Mouse (Mus musculus) layer of hippocampus, adult 9-10 months (tissue): ENCODE data around the gene 1700001P01Rik.

Source experiments
- DNase-seq: peaks from one replicate; pipeline ENCODE4 v3.0.0; 2022; ENCODE audit warnings: low spot score

Gene 1700001P01Rik

DNA sequence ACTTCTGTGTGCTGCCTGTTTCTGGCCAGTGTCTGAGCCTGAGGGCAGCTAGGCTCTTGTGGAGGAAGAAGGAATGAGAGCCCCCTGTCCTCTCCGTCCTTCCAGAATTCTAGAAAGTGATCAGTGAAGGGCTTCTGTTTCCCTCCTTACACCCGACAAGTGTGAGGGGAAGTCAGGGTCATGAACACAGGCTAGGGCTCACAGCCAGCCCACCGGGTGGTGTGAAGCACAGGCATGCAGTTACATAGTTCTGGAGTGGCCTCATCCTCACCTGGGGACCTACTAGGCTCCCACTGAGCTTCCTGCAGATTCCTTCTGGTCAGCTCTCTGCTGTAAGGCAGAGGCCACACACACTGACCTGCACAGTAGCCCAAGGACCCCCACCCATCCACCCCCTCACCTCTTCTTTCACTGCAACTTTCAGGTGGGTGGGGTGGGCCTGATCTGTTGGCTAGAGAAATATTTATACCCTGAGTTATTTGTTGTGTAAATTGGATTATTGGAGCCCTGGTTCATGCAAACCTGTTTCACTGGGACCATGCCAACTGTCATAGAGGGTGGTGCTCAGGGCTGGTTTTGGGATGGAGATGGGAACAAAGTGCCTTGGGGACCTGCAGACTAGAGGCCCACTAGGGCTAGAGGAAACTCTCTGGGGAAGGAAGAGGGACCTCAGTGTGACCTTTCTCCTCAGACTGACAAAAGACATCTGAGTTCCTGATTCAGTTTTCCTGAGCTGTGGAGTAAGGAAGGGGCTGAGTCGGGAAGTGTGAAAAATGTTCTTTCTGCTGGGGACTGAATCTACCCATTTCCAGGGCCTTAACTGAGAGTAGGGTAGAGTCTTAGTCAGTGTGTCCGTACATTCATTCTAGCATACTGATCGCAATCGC, 33.8 kb upstream of the 1700001P01Rik start:
- DNase-seq = no peak

DNA sequence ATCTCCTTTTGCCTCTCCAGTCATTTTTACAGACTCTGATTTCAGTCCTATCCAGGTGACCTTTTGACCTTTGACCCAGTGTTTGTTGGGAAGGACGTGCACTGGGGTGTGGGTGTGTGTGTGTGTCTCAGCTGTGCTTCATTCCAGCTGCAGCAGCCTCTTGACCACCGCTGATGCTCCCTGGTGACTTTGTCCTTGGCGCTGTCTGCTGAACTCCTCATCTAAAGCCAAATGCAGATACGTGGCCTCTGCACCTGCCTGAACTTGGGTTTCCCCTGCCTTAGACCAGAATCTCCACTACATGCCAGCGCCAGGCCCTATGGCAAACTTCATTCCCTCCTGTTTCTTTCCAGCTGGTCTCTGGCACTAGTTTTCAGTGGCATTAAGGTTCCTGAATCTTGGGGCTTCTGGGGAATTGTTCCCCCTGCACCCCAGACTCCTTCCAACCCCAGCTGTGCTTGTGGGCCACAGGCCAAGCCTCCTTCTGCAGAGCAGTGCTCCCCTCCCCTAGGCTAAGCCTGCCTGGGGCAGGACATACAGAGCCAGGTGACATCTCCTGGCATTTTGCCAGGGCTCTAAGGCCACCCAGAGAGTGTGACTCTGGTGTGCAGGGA, 33.0 kb upstream of the 1700001P01Rik start:
- DNase-seq = no peak

DNA sequence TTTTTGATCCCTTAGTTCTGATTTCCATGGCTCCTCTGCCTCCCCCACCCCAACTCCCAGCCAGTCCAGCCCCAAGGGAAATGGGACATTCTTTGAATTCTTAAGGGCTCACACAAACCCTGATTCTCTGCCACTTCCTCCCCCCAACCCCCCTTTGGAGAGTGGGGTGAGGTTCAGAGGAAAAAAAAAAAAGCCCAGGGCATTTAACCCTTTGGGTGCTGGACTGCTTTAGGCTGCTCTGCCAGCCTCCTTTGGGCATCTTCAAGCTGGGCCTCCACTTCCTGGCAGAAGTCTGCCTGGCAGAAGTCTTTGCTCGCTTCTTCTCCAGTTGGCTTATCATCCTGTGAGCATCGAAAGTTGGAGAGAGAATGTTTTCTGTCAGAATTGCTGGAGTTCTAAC, 32.4 kb upstream of the 1700001P01Rik start:
- DNase-seq = no peak

DNA sequence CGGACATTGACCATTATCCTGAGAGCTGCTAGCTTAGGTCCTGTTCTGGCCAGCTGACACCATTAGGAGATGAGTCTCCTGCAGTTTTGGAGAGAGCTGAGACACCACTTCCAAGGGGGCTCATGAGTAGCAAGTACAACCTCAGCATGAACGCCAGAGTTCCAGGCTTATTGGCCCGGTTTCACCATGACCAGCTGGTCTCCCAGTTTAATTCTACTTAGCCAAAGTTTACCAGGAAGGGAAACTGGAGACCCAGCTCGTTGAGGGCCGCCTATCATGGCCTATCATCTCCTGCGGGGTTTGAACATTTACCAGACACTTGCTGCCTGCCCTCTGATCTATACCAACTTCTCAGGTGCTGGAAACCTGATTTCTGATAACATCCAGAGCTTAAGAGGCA, 31.9 kb upstream of the 1700001P01Rik start:
- DNase-seq = no peak

DNA sequence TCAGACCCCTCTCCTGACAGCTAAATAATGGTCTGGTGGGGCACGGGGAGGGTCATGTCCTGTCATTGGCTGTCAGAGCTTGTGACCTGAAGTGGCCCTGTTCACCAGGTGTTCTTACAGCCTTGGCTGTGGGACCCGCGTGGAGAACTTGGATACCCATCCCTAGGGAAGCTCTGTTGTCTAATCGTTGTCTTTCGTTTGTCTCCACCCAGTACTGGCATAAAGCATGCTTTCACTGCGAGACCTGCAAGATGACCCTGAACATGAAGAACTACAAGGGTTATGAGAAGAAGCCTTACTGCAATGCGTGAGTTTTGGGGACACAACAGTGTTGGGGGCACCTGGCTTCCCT, 30.9 kb upstream of the 1700001P01Rik start:
- no peak for DNase-seq

DNA sequence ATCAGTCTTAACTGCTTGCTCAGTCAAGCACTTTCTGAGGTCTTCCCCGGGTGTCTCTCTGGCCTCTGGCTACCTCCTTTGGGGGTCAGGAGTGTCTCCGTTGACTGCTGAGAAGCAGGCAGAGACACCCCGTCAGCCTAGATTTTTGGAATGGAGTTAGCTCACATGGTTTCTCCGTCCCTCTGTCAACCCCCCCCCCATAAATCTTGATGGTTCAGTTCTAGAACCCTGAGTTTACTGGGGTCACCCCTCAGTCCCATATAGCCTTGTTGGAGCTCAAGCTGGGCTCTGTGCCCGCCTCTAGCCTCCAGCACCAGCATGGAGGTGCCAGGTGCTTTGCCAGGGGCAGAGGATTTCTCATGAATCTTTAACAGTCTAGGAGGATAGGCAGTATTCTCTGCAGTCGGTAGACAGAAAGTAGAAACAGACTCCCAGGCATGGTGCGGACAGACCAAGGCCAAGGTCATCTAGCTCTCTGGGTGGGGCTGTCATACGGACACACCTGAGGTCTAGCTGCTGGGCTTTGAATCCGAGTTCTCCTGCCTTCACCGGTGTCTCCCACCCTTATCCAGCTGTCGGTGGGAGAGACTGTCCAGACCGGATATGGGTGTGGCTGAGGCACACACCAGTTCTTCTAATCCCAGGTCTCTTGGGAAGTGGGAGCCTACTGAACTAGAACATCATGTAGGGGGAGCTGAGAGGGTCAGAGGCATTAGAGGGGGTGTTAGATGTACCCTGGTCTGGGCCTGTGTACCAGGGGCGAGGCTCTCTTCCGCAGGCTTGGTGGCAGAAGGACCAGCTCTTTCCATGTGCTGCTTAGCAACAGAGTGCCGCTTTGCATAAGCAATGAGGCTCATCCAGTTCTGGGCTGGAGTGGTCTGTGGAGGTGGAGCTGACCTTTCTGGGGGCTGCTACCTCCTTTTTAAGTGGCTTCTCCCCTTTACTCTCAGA, 30.2 kb upstream of the 1700001P01Rik start:
- no peak for DNase-seq

DNA sequence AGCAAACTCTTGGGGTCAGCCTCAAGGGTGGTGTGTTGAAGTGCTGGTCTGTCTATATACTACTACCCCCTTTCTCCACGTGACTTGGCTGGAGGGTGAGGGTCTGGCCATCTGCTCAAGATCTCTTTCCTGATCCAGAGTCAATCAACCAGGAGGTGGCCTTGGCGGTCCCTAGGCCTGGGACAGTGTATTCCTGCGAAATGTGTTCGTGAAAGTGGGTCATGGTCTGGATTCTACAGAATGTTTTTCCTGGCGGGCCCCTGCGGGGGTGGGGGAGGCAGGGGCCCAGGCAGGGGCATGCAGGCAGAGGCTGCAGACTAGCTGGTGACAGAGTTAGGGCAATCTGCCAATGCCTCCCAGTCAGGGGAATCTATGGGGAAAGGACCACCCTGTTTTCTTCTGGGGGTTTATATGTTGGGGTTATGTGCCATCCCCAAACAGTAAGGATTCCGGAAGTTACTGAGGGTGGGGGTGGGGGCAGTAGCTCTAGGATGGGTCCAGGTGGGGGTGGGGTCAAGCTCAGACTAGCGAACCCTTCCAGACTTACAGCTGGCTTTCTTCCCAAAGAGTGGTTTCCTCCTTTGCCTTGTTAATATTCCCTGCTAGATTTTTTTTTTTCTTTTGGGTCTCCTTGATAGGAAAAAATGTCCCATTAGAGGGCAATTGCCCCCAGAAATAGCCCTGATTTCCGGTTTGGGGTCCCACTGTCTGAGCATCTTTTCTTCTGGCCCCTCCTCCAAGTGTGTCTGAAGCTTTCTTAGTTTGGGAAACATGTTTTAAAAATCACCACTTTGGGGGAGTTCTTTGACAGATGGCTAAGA, 29.3 kb upstream of the 1700001P01Rik start:
- no peak for DNase-seq

DNA sequence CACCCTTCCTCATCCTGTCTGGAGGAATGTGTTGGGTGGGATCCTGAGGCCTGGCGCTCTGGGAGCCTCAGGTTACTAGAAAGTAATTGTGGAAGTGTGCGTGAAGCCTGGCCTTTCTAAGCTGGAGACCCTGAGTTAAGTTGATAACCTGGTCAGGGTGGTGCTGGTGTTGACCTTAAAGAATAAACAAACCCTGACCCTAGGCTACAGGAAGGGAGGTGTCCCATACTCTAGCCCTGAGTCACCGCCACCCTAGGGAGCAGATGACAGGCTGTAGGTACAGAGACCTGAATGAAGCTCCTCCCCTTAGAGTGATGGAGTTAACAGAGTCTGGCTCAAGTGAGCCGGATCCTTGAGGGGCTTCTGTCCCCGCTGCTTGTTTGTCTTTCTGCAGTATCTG, 28.1 kb upstream of the 1700001P01Rik start:
- DNase-seq = no peak

DNA sequence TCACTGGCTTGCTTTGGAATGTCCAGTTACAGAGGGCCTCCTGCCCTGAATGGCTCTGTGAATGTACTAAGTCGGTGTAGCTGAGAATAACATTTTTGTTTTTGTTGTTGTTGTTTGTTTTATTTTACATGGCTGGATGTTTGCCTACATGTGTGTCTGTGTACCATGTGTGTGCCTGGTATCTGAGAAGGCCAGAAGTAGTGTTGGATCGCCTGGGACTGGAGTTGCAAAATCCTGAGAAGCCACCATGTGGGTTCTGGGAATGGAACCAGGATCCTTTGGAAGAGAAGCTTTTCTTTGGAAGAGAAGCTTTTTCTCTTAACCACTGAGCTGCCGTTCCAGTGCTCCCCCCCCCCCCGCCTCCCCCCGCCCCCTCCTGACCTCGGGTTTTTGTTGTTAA, 26.8 kb upstream of the 1700001P01Rik start:
- no peak for DNase-seq

DNA sequence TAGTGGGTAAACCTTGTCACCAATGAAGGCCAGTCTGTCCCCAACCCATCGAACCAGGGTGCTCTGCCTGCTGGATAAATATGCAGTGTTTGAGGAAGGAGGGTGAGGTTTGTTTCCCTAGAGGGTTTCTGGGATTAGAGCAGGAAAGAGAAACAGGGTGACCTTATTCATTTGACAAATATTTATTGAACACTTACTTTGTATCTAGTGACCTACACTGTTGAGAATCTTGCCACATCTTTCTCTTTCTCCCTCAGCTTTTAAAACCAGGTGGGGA, 26.4 kb upstream of the 1700001P01Rik start:
- DNase-seq = no peak

DNA sequence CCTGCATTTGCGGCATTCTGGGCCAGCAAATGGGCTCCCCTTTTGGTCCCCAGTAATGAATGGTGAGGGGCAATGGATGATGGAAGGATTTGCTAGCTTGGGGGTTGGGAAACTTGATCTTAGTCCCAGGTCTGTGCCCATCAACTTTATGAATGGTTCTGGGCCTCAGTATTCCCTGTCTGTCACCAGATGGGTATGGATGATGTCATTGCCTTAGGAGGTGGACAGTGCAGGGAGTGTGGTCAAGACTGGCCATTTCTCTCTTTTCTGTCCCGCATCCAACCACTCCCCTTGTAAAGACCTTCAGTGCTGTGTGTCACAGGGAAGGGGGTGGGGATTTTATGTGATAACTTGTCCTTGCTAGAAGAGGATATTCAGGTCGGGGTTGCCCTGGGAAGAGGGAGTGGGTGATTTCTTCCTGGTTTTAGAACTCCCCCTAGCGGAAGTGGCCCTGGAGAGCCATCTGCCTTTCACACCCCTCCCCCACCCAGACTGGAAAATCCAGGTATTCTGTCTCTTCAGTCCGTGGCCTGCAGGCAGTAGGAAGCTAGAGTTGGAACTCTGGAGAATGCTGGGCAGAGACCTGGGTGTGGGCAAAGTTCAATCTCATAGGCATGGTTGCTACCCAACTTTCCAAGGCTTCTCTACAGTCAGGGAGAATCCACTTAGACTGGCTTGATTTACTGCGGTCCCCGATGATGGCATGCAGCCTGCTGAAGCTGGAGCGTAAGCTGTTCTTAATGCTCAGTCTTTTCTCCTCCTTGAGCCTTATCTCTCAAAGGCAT, 25.9 kb upstream of the 1700001P01Rik start:
- no peak for DNase-seq

DNA sequence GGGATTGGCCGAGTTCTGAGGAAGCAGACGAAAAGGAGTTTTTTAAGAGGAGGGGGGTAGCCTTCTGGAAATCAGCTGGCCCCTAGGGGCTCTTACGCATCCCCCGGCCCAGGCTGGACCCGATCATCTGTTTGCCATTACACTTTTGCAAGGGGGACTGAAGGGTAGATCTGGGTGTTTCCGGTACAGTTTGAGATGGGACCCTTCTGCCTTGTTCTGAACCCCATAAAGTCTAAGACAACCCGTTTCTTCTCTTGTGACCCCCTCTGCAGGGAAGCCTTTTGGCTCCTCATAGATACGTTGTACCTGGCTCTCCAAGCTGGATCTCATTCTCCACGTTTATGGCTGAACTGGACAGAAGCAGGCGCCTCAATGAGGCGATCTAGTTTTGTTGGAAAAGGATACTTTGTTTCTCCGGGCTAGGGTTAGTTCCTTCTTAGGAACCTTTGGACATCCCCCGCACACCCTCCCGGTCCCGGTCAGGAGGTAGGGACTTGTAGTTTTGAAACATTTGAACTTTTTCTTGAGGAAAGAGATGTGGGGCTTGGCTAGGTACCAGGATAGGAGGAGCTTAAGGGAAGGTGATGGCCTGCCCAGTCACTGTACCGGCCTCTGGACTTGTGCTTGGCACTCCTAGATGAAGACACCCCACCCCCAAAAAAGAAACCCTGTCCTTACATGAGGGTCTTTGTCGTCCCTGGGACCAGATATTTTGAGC, 25.1 kb upstream of the 1700001P01Rik start:
- DNase-seq = no peak

DNA sequence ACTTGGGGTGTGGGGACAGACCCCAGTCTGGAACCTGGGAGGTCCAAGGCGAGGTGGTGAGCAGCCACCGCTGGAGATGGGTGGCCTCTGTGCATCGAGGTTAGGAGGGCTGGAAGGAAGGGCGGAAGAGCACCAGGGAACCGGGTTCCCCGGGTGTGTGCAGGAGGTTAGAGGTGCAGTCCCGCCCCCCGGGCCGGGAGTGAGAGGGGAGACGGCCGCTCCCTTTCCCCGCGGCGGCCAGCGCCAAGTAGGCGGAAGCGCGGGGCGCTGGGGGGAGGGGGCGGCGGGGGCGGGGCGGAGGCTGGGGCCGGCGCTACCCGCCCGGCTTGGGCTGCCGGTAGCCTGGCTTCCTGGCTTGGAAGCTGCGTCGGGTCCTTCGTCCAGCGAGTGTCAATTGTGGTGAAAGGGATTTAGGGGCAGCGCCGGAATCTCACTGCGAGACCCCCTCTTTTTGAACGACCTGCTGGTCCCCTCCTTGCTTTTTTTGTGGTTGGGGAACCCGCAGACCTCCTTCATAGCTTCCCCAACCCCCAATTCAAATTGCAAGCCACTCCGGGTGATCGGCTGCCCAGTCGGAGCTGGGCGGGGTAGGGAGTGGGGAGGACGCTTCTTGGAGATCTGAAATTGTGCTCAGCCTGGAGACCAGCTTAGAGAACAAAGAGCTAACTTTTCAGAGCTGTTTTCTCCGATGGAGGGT, 24.4 kb upstream of the 1700001P01Rik start:
- no peak for DNase-seq

DNA sequence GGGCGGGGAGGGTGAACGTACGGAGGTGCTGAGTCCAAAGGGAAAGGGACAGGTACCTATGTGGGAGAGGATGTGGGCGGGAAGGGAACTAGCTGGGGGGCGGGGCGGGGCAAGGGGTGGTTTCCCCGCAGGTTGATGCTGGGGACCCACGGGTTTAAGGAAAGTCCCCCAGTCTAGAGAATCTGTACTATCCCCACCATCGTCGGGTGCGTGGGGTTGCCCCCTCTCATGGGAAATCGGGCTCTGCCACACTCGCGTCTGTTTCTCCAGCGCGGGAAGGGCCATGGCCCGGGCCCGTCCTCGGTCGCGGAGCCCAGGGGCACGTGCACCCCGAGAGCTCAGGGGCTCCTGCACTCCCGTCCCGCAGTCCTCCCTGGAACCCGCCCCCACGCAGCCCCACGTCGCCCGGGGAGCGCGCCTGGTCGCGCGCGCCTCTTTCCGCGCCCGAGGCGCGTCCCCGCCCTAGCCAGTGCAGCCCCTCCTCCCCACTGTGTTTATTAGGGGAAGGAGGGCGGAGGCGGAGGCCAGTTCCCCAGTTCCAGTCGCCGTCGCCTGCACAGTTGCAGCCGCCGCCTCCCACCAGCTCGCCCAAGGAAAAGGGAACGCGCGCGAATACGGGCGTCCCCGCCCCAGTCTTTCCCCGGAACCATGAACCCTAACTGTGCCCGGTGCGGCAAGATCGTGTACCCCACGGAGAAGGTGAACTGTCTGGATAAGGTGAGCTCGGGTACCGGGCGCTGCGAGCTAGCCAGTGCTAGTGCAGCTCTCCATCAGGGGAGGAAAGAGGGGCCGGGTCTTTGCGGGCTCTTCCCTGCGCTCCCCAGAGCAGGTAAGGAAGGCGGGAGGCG, 23.7 kb upstream of the 1700001P01Rik start:
- DNase-seq = peak; percentile 67

DNA sequence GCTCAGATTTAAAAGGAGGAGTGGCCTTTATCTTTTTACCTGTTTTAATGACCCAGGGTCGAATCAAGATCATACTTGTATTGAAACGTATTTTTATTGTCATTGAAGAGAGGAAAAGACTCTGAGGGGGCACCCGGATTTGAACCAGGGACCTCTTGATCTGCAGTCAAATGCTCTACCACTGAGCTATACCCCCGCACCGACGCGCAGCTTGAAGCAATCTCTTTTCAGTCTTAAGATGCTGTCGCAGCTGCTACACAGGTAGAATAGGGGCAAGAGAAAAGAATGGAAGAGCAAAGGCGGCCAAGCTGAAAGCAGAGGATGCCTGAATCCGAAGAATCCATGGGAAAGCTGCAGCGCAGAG, 23.0 kb upstream of the 1700001P01Rik start, which contains the start of gene Lasp1:
Gene Lasp1 (plus strand): TSS at position 219 of the 364 bp plus-strand sequence.
- peak; percentile 89 for DNase-seq

DNA sequence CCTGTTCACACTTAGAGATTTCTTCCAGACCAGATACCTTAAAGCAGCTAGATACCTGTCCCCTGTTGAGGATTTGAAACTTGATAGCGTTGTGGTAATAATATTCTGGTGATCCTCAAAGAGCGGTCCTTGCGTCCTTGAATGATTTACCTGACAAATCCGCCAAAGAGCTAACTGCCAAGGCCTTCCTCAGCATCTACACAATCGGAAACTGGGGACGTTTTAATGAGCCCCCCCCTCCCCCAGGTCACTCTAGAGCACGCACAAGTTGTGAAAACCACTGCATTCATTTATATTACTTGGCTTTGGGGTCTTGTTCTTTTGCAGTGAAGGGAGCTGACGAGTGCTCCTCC, 22.3 kb upstream of the 1700001P01Rik start:
- no peak for DNase-seq

DNA sequence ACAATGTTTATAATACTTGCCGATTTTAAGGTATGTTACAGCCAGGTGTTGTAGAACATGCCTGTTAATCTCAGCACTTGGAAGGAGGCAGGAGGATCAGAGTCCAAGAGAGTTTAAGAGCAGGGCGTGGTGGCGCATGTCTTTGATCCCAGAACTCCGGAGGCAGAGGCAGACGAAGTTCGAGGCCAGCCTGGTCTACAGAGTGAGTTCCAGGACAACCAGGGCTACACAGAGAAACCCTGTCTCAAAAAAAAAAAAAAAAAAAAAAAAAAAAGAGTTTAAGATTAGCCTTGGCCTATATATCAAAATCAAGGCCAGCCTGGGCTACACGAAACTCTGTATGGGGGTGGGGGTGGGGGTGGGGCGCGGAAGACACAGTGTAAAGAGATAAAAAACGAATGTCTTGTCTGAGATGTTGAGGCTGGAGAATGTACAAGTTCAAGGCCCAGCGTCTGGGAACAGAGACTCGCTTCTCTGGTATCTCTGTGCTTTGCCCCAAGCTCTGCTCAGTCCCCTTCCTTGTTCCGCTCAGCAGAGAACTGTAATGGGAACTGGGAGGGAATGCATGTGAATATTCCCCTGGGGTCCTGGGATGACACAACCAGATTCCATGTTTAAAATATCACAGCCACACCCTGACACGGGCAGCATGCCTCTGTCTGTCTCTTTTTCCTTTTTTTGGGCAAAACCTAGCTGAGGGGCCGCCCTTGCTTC, 21.8 kb upstream of the 1700001P01Rik start:
- no peak for DNase-seq

DNA sequence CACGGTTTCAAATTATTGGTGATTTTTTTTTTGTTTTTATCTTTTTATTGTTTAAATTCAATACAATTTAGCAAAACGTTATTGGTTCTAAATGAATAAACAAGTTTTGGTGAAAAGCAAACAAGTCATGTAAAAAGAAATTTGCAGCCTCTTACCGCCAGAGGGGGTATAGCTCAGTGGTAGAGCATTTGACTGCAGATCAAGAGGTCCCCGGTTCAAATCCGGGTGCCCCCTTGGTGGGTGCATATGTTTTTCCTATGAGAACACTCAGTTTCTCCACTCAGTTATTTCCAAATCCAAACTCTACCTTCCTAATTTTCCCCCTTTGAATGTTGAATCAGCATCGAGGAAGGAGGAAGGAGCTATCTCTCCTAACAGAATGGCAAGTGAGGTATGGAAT, 21.2 kb upstream of the 1700001P01Rik start:
- DNase-seq = peak; percentile 85
